In genomic region chr6:108772913-108773312, GRCm38 (mm10) we compare ENCODE assay signal across 9 mouse cellular contexts. TPM values are rescaled to one million over a fixed set of nuclear protein-coding genes. Genes with fewer than 3 reads are reported as not detected.
DNase-seq lines count a peak whose midpoint lies in the region; ATAC-seq and TF ChIP-seq lines count a peak whose summit lies in the region.
"Had no signal": no experiment of that assay in that cellular context is flagged by ENCODE, and none has a peak within 500 bp of the region (broad histone marks: within the 10 kb centered on the region; RNA-seq: fewer than 3 reads in every experiment).

No protein-coding gene starts in this region.

- POLR2A ChIA-PET in Patski (lab: Charles Lee) = no interaction called here

- H3K4me2 ChIP-seq in hindbrain, embryonic 13.5 days = no peak overlapping the region
- H3K4me2 ChIP-seq: limb, embryonic 15.5 days had no signal

- H3K36me3 ChIP-seq in hindbrain, embryonic 13.5 days = no peaks in the 10 kb centered on the region
- H3K36me3 ChIP-seq: limb, embryonic 15.5 days had no signal

- peak; percentile 95 for TF ChIP-seq CTCF in Patski (IDR thresholded peaks at IDR 0.05)
- peak; percentile 93 for TF ChIP-seq CTCF in cerebellum, adult 2 months (IDR thresholded peaks at IDR 0.05; ENCODE audit: borderline replicate concordance, insufficient read depth, low read depth, low read length)

- no peak overlapping the region for H3K4me3 ChIP-seq in cerebellum, adult 2 months (replicated peaks; ENCODE audit: insufficient read depth, low read depth, low read length)
- H3K4me3 ChIP-seq in hindbrain, embryonic 13.5 days = no peak overlapping the region
- H3K4me3 ChIP-seq: limb, embryonic 15.5 days had no signal

- no peak for DNase-seq in Patski (ENCODE audit: low read depth, low spot score)
- DNase-seq in cerebellum, adult 2 months = peak; percentile 76 to 84
- DNase-seq in forelimb bud, embryonic 11.5 days (ENCODE audit: low read depth, low spot score) = peak; percentile 71
- DNase-seq in layer of hippocampus, postnatal 25 days (ENCODE audit: extremely low spot score in 1 of 2, low spot score in 1 of 2) = peak; percentile 79 to 94
- peak; percentile 91 for DNase-seq in right cerebral cortex, postnatal 14 days
- DNase-seq in urinary bladder, postnatal 25 days (ENCODE audit: low spot score) = peak; percentile 83

- CTCF ChIA-PET in Patski (lab: Charles Lee) = interaction anchor here (0.6 to 1.2 kb wide), 8 partner anchors 9 to 698 kb away, joined by 3 to 5 read pairs (median 3); no protein-coding TSS in a partner anchor

- 10% methylated on average over 9 of the region's 9 CpGs for WGBS in cerebellum, adult 2 months
- 22% methylated on average over 9 of the region's 9 CpGs for WGBS in hindbrain, embryonic 13.5 days

- H3K9me3 ChIP-seq in hindbrain, embryonic 13.5 days = no peaks in the 10 kb centered on the region
- H3K9me3 ChIP-seq: limb, embryonic 15.5 days had no signal

- no peaks in the 10 kb centered on the region for H3K4me1 ChIP-seq in cerebellum, adult 2 months (ENCODE audit: control insufficient read depth, insufficient read depth, low read length)
- no peaks in the 10 kb centered on the region for H3K4me1 ChIP-seq in hindbrain, embryonic 13.5 days (replicated peaks)
- H3K4me1 ChIP-seq: limb, embryonic 15.5 days had no signal

- no peak overlapping the region for H3K9ac ChIP-seq in hindbrain, embryonic 13.5 days
- H3K9ac ChIP-seq: limb, embryonic 15.5 days had no signal

- TF ChIP-seq POLR2A in cerebellum, adult 2 months (IDR thresholded peaks at IDR 0.05; ENCODE audit: borderline replicate concordance, insufficient read depth, low read length) = no peak

- in situ Hi-C loops in Patski (cut with MboI; ENCODE audit: low pct_unique_long_range_greater_than_20kb) = no loop called here

- H3K27ac ChIP-seq in cerebellum, adult 2 months (ENCODE audit: insufficient read depth, low read length) = no peak overlapping the region
- H3K27ac ChIP-seq in hindbrain, embryonic 13.5 days = no peak overlapping the region
- H3K27ac ChIP-seq: limb, embryonic 15.5 days had no signal

- no peaks in the 10 kb centered on the region for H3K27me3 ChIP-seq in Patski
- no peaks in the 10 kb centered on the region for H3K27me3 ChIP-seq in cerebellum, adult 2 months (ENCODE audit: control insufficient read depth, insufficient read depth, low read length)
- no peaks in the 10 kb centered on the region for H3K27me3 ChIP-seq in hindbrain, embryonic 13.5 days
- H3K27me3 ChIP-seq: limb, embryonic 15.5 days had no signal

- peak; percentile 89 for ATAC-seq in Patski
- peak; percentile 69 for ATAC-seq in hindbrain, embryonic 13.5 days (ENCODE audit: low FRiP score)
- ATAC-seq in megakaryocyte progenitor cell, adult 5-6 weeks (replicated peaks; ENCODE audit: poor library complexity) = peak; percentile 99

RNA-seq across cellular contexts. Expression of gene Arl8b, which starts 10.0 kb away (rescaled TPM):
- polyA plus RNA-seq in Patski (2021) = 89.6 TPM
- polyA plus RNA-seq in cerebellum, adult 2 months (2012; rRNA removed) = 75.4 and 77.9 TPM in 2 replicates
- polyA plus RNA-seq in hindbrain, embryonic 13.5 days (2015; fragmentation: Nextera tagmentation; extraction: Ambion mirVana) = 96.1 and 98.2 TPM in 2 replicates
- total RNA-seq in layer of hippocampus, postnatal 25 days (2021) = 100 to 1,000 TPM; 186 to 217 TPM
- 224 and 271 TPM in 2 replicates for total RNA-seq in megakaryocyte progenitor cell, adult 5-6 weeks (2015)
- 71.1 and 83.9 TPM in 2 replicates for total RNA-seq in megakaryocyte progenitor cell, adult 5-6 weeks (2017)

RNA-seq across cellular contexts. Expression of gene Edem1, which starts 55.5 kb away (rescaled TPM):
- 32.6 TPM for polyA plus RNA-seq in Patski (2021)
- 9.5 and 10.5 TPM in 2 replicates for polyA plus RNA-seq in cerebellum, adult 2 months (2012; rRNA removed)
- polyA plus RNA-seq in hindbrain, embryonic 13.5 days (2015; fragmentation: Nextera tagmentation; extraction: Ambion mirVana) = 6.0 and 6.5 TPM in 2 replicates
- total RNA-seq in layer of hippocampus, postnatal 25 days (2021) = 10 to 100 TPM; 14.8 to 17.0 TPM
- total RNA-seq in megakaryocyte progenitor cell, adult 5-6 weeks (2015) = 91.7 and 103 TPM in 2 replicates
- total RNA-seq in megakaryocyte progenitor cell, adult 5-6 weeks (2017) = 55.6 and 63.2 TPM in 2 replicates
